Mouse (Mus musculus): Measurements from ENCODE around the gene Pyy.

GRCm38 (mm10) chr11:102070426-102070825, 37.2 kb downstream of the Pyy start:
- TF ChIP-seq CTCF (IDR thresholded peaks at IDR 0.05; ENCODE audit: low read depth), result no peak
- TF ChIP-seq EP300 (IDR thresholded peaks at IDR 0.05; ENCODE audit: low read depth), result no peak

All from liver, embryonic 14.5 days (tissue).